Mouse (Mus musculus): ENCODE measurements at regions not wholly inside any gene's neighbourhood (a gene's known extent, or its start where the extent isn't known, plus 50 kb on each side); places are given as distances from the start of the nearest gene placed in this dataset.

DNA sequence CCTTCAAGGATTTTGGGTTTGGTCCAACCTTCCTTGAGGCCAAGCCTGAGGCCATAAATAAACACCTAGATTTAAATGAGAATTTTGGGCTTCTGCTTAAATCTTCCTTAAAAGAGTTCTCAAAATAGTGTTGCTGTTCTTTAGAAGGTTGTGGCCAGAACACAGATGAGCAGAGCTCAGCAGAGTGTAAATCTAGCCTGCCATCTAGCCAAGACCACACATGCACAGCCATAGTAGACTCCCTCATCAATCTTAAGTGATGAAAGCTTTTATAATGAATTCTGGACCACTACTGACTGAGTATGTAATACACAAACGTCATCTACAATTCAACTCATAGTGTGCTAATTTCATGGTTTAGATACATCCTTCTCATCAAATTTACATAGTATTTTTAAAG lies 585.3 kb downstream of the Tfec start:
- TF ChIP-seq CTCF (IDR thresholded peaks at IDR 0.05) (no peak), EP300 (IDR thresholded peaks at IDR 0.05) (no peak)

Data from lung, postnatal 0 days (tissue).